Mouse (Mus musculus): ENCODE data around the gene L3mbtl1.

Gene L3mbtl1

GRCm38 (mm10) chr2:162993881-162994616 lies 50.8 kb downstream of the L3mbtl1 start:
- no peak for DNase-seq (ENCODE audit: extremely low spot score, low spot score)

- peak; percentile 69 for DNase-seq (ENCODE audit: extremely low spot score, low spot score)
Measured at GRCm38 (mm10) chr2:162998528-162999230, 55.4 kb downstream of the L3mbtl1 start.

- peak; percentile 30 for DNase-seq (ENCODE audit: extremely low spot score, low spot score)
Measured at GRCm38 (mm10) chr2:162999744-163000143, 56.5 kb downstream of the L3mbtl1 start.

- no peak for DNase-seq (ENCODE audit: extremely low spot score, low spot score)
Measured at GRCm38 (mm10) chr2:163001071-163001470, 57.8 kb downstream of the L3mbtl1 start.

GRCm38 (mm10) chr2:163007299-163007698 lies 64.0 kb downstream of the L3mbtl1 start:
- DNase-seq (ENCODE audit: extremely low spot score, low spot score), result no peak

- DNase-seq (ENCODE audit: extremely low spot score, low spot score), result peak; percentile 95
Measured at GRCm38 (mm10) chr2:163016916-163017743, 73.9 kb downstream of the L3mbtl1 start, which contains the start of gene Ift52. Ift52 (plus strand) TSS chr2:163017354.

All from neural tube, embryonic 10.5 days (tissue).